24 mouse cellular contexts compared by ENCODE assay signal in the genomic region with DNA sequence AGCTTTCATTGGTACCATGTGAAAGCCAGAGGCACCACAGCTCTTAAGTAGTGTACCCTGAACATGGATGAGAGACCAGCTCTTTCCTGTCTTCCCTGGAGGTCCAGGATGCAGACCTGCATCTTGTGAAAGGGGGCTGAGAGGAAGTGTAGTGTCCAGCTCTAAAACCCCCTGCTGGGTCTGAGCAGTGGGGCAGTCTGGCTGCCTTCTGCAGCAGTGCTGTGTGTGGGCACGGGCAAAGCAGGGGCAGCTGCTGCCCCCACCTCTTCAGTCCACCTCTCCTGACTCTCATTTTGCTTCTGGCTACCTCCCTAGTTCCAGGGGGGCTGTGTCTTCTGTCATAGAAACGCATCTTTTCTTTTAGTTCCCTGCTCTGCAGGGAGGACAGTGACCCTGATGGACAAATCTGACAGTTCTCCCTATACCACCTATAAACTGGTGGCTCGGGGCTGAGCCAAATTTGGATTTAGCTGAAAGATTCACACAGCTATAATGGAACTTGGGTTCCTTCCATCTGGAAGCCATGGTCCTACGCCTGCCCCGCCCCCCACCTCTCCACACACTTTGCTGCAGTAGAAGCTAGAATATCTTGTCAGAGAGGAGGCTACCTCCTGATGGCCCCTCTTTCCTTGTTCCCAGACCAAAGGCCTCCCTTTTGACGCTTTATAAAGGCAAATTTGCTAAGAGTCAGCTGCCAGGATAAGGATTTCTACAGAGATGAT.
A peak's percentile ranks its signal among the peaks of the same experiment; 100 is the strongest.
DNase-seq lines count a peak whose midpoint lies in the region; ATAC-seq and TF ChIP-seq lines count a peak whose summit lies in the region.
"Had no signal": no experiment of that assay in that cellular context is flagged by ENCODE, and none has a peak within 500 bp of the region (broad histone marks: within the 10 kb centered on the region; RNA-seq: fewer than 3 reads in every experiment).

No protein-coding gene starts in this region.

- no peak for ATAC-seq in hindbrain, embryonic 11.5 days (ENCODE audit: low FRiP score)
- ATAC-seq: forebrain, embryonic 13.5 days; forebrain, embryonic 16.5 days; hindbrain, embryonic 16.5 days; inflammation-experienced regulatory T-cells, adult 6 months; intestine, embryonic 16.5 days; Patski had no signal

- no peaks in the 10 kb centered on the region for H3K36me3 ChIP-seq in hindbrain, embryonic 10.5 days
- no peaks in the 10 kb centered on the region for H3K36me3 ChIP-seq in hindbrain, embryonic 11.5 days (ENCODE audit: control insufficient read depth, insufficient read depth, low read length)
- H3K36me3 ChIP-seq: forebrain, embryonic 10.5 days; G1E; heart, embryonic 12.5 days; heart, embryonic 15.5 days; hindbrain, embryonic 13.5 days had no signal

- 70% methylated on average over 6 of the region's 6 CpGs for WGBS in hindbrain, embryonic 10.5 days
- WGBS in hindbrain, embryonic 11.5 days = 72% methylated on average over 6 of the region's 6 CpGs

- no peaks in the 10 kb centered on the region for H3K9me3 ChIP-seq in hindbrain, embryonic 10.5 days
- no peaks in the 10 kb centered on the region for H3K9me3 ChIP-seq in hindbrain, embryonic 11.5 days (ENCODE audit: control insufficient read depth, low read length)
- H3K9me3 ChIP-seq: forebrain, embryonic 10.5 days; forebrain, embryonic 13.5 days; heart, embryonic 12.5 days; heart, embryonic 15.5 days; hindbrain, embryonic 13.5 days had no signal

- no peak overlapping the region for H3K4me2 ChIP-seq in hindbrain, embryonic 11.5 days (replicated peaks; ENCODE audit: low read depth, low read length)
- H3K4me2 ChIP-seq: forebrain, embryonic 13.5 days; heart, embryonic 12.5 days; heart, embryonic 15.5 days; hindbrain, embryonic 13.5 days had no signal

- intact Hi-C loops in left cerebral cortex, postnatal 4 days (cut with DNase I) = no loop called here
- intact Hi-C loops in left cerebral cortex, adult 2 months (cut with DNase I) = no loop called here

- peaks cover 38% of the 10 kb centered on the region for H3K27me3 ChIP-seq in hindbrain, embryonic 10.5 days (ENCODE audit: insufficient read depth, poor library complexity, severe bottlenecking)
- H3K27me3 ChIP-seq in hindbrain, embryonic 11.5 days (ENCODE audit: control insufficient read depth, insufficient read depth, low read length) = no peaks in the 10 kb centered on the region
- H3K27me3 ChIP-seq: CH12.LX, Patski had no signal

- DNase-seq in cerebellum, postnatal 14 days = peak; percentile 61 to 68
- DNase-seq in cerebellum, adult 18-20 months = no peak
- DNase-seq in hindbrain, embryonic 10.5 days (ENCODE audit: low spot score) = no peak
- no peak for DNase-seq in hindbrain, embryonic 11.5 days (ENCODE audit: low spot score)
- DNase-seq in left cerebral cortex, postnatal 4 days = peak; percentile 58
- no peak for DNase-seq in left cerebral cortex, adult 2 months (ENCODE audit: extremely low spot score in 1 of 2, low spot score in 2 of 2)
- DNase-seq in right cerebral cortex, postnatal 10 days (ENCODE audit: low spot score in 2 of 2) = peak; percentile 40 to 43
- no peak for DNase-seq in right cerebral cortex, postnatal 36 days (ENCODE audit: low spot score in 2 of 2)
- DNase-seq: adrenal gland, postnatal 36 days; B cell, adult 2 months; cerebellum, adult 8-10 months; gastrocnemius, postnatal 25 days had no signal

- no peak overlapping the region for H3K9ac ChIP-seq in hindbrain, embryonic 11.5 days (ENCODE audit: low read depth, low read length)
- H3K9ac ChIP-seq: forebrain, embryonic 13.5 days; heart, embryonic 12.5 days; heart, embryonic 15.5 days; hindbrain, embryonic 13.5 days had no signal

- TF ChIP-seq CTCF in left cerebral cortex, adult 2 months (IDR thresholded peaks at IDR 0.05) = no peak

- H3K27ac ChIP-seq in hindbrain, embryonic 10.5 days = peak overlapping the region; percentile 6
- no peak overlapping the region for H3K27ac ChIP-seq in hindbrain, embryonic 11.5 days (ENCODE audit: low read depth, low read length)
- H3K27ac ChIP-seq in left cerebral cortex, adult 2 months = no peak overlapping the region
- H3K27ac ChIP-seq: forebrain, embryonic 10.5 days; forebrain, embryonic 13.5 days; heart, embryonic 15.5 days; hindbrain, embryonic 13.5 days had no signal

- peaks cover 28% of the 10 kb centered on the region for H3K4me1 ChIP-seq in hindbrain, embryonic 10.5 days (replicated peaks)
- H3K4me1 ChIP-seq in hindbrain, embryonic 11.5 days (replicated peaks; ENCODE audit: control insufficient read depth, insufficient read depth, low read length) = peaks cover 5% of the 10 kb centered on the region; the same call in 1 of the 2 replicates

- H3K4me3 ChIP-seq in hindbrain, embryonic 10.5 days = no peak overlapping the region
- no peak overlapping the region for H3K4me3 ChIP-seq in hindbrain, embryonic 11.5 days (ENCODE audit: low read depth, low read length)
- no peak overlapping the region for H3K4me3 ChIP-seq in left cerebral cortex, adult 2 months
- H3K4me3 ChIP-seq: forebrain, embryonic 10.5 days; forebrain, embryonic 13.5 days; heart, embryonic 12.5 days; heart, embryonic 15.5 days; hindbrain, embryonic 13.5 days had no signal

Comparison
In these comparisons a context has a peak if more than half of its experiments do, and no peak if none do; other contexts are left out.
1. DNase-seq: peak in cerebellum, postnatal 14 days (2 of 2), left cerebral cortex, postnatal 4 days (single experiment) and right cerebral cortex, postnatal 10 days (2 of 2); none in cerebellum, adult 18-20 months (0 of 2), hindbrain, embryonic 10.5 days (single experiment), hindbrain, embryonic 11.5 days (single experiment), left cerebral cortex, adult 2 months (0 of 2) and right cerebral cortex, postnatal 36 days (0 of 2).